Mouse (Mus musculus) G1E (cell line): ENCODE measurements around the gene Clrn1.

ENCODE experiments used
- CTCF ChIP-seq: IDR thresholded peaks from 2 replicates; pipeline ENCODE4 v1.5.1; 2012; ENCODE audit warnings: low read depth, low read length, inconsistent platforms, mixed read lengths
- GATA1 ChIP-seq: IDR thresholded peaks from 2 replicates; pipeline ENCODE4 v1.6.1; 2012; ENCODE audit warnings: borderline replicate concordance, low read length, inconsistent platforms, mixed read lengths

GRCm38 (mm10) chr3:58887719-58888118 lies 2.6 kb upstream of the Clrn1 start:
- no peak for TF ChIP-seq CTCF
- no peak for TF ChIP-seq GATA1
